Mouse (Mus musculus): ENCODE results near the gene Gpr137c.

DNA sequence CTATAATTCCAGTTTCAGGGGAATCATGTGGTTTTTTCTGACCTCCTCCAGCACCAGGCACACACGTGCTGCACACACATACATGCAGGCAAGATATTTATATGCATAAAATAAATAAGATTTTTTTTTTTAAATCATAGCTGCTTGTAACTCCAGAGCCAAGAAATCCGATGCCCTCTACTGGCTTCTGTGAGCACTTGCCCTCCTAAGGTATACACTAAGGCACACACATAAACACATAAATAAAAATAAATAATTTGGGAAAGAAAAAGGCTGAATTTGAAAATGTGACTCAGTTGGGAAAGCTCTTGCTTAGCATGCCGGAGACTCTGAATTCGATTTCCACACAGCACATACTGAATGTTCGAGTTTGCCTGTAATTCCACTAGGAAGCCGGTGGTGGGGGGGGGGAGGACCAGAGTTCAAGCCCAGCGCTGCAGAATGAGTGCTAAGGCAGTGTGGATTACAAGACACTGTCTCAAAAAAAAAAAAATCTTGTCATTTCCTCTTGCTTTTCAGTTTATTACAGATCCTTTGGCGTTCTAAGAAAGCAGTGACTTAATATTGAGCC lies 109.6 kb downstream of the Gpr137c start:
- no peak for TF ChIP-seq CTCF (IDR thresholded peaks at IDR 0.05; ENCODE audit: borderline replicate concordance, control insufficient read depth, extremely low read depth, insufficient read depth, low read length, poor library complexity)
- TF ChIP-seq POLR2A (IDR thresholded peaks at IDR 0.05; ENCODE audit: control insufficient read depth, extremely low read depth, insufficient read depth, low read length, poor library complexity): no peak

Data from thymus, adult 2 months (tissue).